Mouse (Mus musculus): Measurements from ENCODE around the gene Msi2.

Gene Msi2

GRCm38 (mm10) chr11:88315393-88315792, 402.9 kb downstream of the Msi2 start:
- no peak for DNase-seq (ENCODE audit: low read depth, low spot score)

GRCm38 (mm10) chr11:88314471-88314870, 403.8 kb downstream of the Msi2 start:
- no peak for DNase-seq (ENCODE audit: low read depth, low spot score)

DNA sequence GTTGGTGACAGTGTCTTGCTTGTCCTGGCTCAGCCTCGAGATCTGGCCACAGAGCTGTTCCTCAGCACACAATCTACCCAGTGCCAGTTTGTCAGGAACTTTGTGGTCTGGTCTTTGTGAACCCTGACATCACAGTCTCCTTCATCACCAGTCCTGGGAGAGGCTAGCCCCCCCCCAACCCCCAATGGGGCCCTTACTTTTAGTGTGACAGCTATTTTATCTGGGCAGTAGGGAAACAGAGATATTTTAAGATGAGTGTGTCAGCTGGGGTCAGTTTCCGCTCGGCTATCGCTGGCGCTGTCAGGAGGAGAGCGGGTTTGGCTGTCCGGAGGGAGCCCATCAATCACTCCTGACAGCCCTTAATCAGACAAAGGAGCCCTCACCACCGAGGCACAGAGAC, 404.8 kb downstream of the Msi2 start:
- DNase-seq (ENCODE audit: low read depth, low spot score): no peak

DNA sequence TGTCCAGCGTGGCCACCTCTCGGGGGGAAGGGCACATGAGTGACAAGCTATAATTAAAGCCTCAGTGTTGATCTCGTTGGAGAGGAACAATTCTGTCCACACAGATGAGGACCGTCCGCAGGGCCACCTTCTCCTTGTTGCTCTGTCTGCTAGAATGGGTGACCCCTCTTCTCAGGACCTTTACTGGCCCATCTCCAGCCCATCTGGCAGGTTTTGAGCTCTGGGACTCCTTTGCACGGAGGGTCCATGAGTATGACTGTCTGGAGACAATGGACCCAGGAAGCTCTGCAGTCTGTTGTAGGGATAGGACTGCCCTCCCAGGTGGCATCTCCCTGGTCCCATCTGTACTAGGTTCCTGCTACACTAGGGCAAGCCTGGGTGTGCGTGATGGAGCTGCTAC, 406.7 kb downstream of the Msi2 start:
- DNase-seq (ENCODE audit: low read depth, low spot score): no peak

GRCm38 (mm10) chr11:88310773-88311172, 407.5 kb downstream of the Msi2 start:
- no peak for DNase-seq (ENCODE audit: low read depth, low spot score)

DNA sequence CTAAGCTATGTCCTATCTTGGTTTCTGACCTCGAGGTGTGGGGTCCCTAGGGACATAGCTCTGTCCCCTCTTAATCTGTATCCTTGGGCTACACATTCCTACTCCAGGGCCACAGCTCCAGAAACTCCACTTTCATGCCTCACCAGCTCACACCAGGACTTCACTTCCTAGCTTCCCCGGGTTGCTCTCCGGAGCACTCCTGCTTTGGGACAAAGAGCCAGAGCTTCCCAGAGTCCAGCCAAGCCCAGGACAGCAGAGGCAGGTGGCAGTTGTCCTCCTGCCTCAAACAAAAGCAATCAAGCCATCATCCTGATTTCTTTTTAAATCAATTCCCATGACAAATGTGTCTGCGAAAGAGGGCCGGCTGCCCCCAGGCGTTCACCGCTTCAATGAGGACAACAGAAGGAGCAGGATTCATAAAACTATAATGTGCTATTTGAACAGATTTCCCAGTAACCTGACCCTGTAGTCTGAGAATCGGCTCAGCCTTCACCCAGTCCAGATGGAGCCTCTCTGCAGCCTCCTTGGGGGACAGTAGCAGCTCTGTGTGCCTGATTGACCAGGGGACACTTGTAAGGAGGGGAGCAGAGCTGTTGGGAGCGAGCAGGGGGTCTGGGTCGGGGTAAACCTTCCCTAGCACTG, 409.1 kb downstream of the Msi2 start:
- no peak for DNase-seq (ENCODE audit: low read depth, low spot score)

GRCm38 (mm10) chr11:88307616-88308543, 410.4 kb downstream of the Msi2 start:
- peak; percentile 73 for DNase-seq (ENCODE audit: low read depth, low spot score)

DNA sequence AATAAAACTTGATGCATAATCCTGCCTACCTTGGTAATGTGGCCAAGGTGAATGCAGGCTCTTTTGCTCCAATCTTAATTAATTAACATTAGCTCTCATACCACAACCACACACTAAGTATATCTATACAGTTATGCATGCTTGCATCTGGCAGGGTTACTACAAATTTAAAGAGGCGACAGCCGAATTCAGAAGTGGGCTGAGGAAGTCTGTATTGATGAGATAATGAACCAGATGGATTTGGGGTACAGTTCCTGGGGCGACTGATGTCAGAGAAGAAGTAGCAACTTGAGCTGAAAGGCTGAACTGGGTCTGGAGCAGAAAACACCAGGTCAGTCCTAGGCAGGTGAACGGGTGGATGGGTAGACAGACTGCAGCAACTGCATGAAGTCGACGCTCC, 412.6 kb downstream of the Msi2 start:
- no peak for DNase-seq (ENCODE audit: low read depth, low spot score)

- no peak for DNase-seq (ENCODE audit: low read depth, low spot score)
Observed at GRCm38 (mm10) chr11:88301619-88302018, 416.7 kb downstream of the Msi2 start.

- no peak for DNase-seq (ENCODE audit: low read depth, low spot score)
Observed at GRCm38 (mm10) chr11:88299345-88299744, 419.0 kb downstream of the Msi2 start.

- no peak for DNase-seq (ENCODE audit: low read depth, low spot score)
Observed at GRCm38 (mm10) chr11:88297526-88297925, 420.8 kb downstream of the Msi2 start.

GRCm38 (mm10) chr11:88295298-88295697, 423.0 kb downstream of the Msi2 start:
- DNase-seq (ENCODE audit: low read depth, low spot score): no peak

DNA sequence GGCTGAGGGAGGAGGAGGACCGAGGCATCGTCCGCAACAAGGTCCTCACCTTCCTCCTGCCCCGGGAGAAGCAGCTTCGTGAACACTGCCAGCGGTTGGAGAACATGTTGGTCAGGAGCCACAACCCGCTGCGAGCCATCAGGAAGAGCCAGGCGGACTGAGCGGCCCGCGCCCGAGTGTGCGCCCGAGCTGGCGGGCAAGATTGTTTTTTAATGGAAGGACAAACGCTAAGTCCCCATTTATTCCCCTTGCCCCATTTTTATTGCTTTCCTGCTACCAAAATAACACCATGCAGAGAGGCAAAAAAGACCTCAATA, 424.0 kb downstream of the Msi2 start:
- no peak for DNase-seq (ENCODE audit: low read depth, low spot score)

GRCm38 (mm10) chr11:88293631-88294393, 424.5 kb downstream of the Msi2 start, which contains the start of gene Ccdc182:
TSS of gene Ccdc182 (plus strand) at chr11:88294058.
- no peak for DNase-seq (ENCODE audit: low read depth, low spot score)

DNA sequence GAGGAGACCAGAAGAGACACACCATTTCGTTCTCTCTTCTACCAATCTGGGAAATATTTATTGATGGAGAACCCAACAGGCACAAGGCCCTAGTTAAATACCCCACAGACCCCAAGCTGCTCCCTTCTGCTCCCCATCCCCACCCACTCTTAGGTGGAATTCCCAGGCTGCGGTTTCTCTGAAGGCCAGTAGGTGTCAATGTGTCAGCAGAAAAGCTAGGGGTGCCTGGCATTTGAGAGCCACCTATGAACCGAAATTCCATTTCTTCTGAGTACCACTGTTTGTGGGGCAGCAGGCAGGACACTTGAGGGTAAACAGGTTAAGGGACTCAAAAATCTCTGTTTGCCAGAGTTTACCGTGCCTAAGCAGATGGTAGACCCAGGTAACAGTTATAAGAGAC, 426.6 kb downstream of the Msi2 start:
- DNase-seq (ENCODE audit: low read depth, low spot score): no peak

GRCm38 (mm10) chr11:88291245-88291644, 427.1 kb downstream of the Msi2 start:
- DNase-seq (ENCODE audit: low read depth, low spot score): no peak

All from WW6 (cell line).